Mouse (Mus musculus) CH12.LX (cell line): ENCODE measurements at regions not wholly inside any gene's neighbourhood (a gene's known extent, or its start where the extent isn't known, plus 50 kb on each side); places are given as distances from the start of the nearest gene placed in this dataset.
"Not testable (repeated sequence)": the region's sequence is repeated elsewhere in the genome, so short reads cannot be mapped to it uniquely, and the experiment has no call there.

Experiments
- DNase-seq: peaks from one replicate; pipeline ENCODE4 v3.0.0-alpha.2; 2013; ENCODE audit errors: extremely low read depth
- H3K27ac ChIP-seq: 2 replicates; pipeline ENCODE4 v1.5.1; 2012; ENCODE audit warnings: low read depth, mild to moderate bottlenecking, control low read depth, moderate library complexity; ENCODE audit not compliant: insufficient read depth
- H3K27me3 ChIP-seq: replicated peaks from 2 replicates; pipeline ENCODE3; 2012; ENCODE audit warnings: inconsistent platforms
- H3K36me3 ChIP-seq, 2 experiments: replicated peaks in 1 of 2; 2 replicates each; pipeline versions ENCODE3 to v1.6.1; 2012; ENCODE audit warnings: inconsistent platforms in 1 of 2, low read length in 1 of 2, mild to moderate bottlenecking in 1 of 2, mixed read lengths in 1 of 2, moderate library complexity in 1 of 2; ENCODE audit not compliant: control insufficient read depth in 1 of 2, insufficient read depth in 1 of 2
- H3K4me1 ChIP-seq, 2 experiments: 2 replicates each; pipeline ENCODE4 v1.6.1; 2012; ENCODE audit warnings: inconsistent platforms in 1 of 2, moderate library complexity in 1 of 2; ENCODE audit not compliant: insufficient read depth in 2 of 2, control insufficient read depth in 1 of 2
- H3K4me2 ChIP-seq: 2 replicates; pipeline ENCODE4 v1.6.1; 2012; ENCODE audit warnings: low read depth, mild to moderate bottlenecking, control low read depth; ENCODE audit not compliant: poor library complexity, insufficient read depth, severe bottlenecking
- H3K4me3 ChIP-seq, 3 experiments: fragments of 150-350 bp in 1 of 3; sonication (generic) in 1 of 3; replicated peaks in 1 of 3; 2 replicates each; pipeline versions ENCODE3 to v1.5.1; 2011 to 2012; ENCODE audit warnings: low read depth in 2 of 3, low read length in 2 of 3, mild to moderate bottlenecking in 2 of 3, moderate library complexity in 2 of 3, control low read depth in 1 of 3, improper control_type of control experiment in 1 of 3, inconsistent platforms in 1 of 3, mixed read lengths in 1 of 3; ENCODE audit not compliant: poor library complexity in 1 of 3
- H3K79me2 ChIP-seq: replicated peaks from 2 replicates; pipeline ENCODE4 v1.6.1; 2012; ENCODE audit warnings: mild to moderate bottlenecking, moderate library complexity; ENCODE audit not compliant: control insufficient read depth, poor library complexity, insufficient read depth, severe bottlenecking; ENCODE audit errors: extremely low read depth
- H3K9ac ChIP-seq: 2 replicates; pipeline ENCODE4 v1.6.1; 2012; ENCODE audit warnings: low read depth, mild to moderate bottlenecking, control low read depth, moderate library complexity; ENCODE audit not compliant: insufficient read depth
- H3K9me3 ChIP-seq: replicated peaks from 2 replicates; pipeline ENCODE3; 2012; ENCODE audit warnings: low read length, inconsistent platforms, mixed read lengths
- CHD2 ChIP-seq: IDR thresholded peaks from 2 replicates; pipeline ENCODE4 v1.6.1; 2011; ENCODE audit warnings: low read length, improper control_type of control experiment
- CTCF ChIP-seq, 2 experiments: IDR thresholded peaks in 1 of 2; conservative IDR thresholded peaks in 1 of 2; 2 replicates each; pipeline ENCODE4 v1.5.1; 2011 to 2012; ENCODE audit warnings: low read depth in 2 of 2, low read length in 2 of 2, improper control_type of control experiment in 1 of 2, inconsistent platforms in 1 of 2, mild to moderate bottlenecking in 1 of 2, moderate library complexity in 1 of 2
- ELF1 ChIP-seq: IDR thresholded peaks from 2 replicates; pipeline ENCODE4 v1.6.1; 2014; ENCODE audit warnings: low read depth, mild to moderate bottlenecking, inconsistent platforms, low read length, improper control_type of control experiment
- EP300 ChIP-seq: IDR thresholded peaks from 2 replicates; pipeline ENCODE4 v1.6.1; 2011; ENCODE audit warnings: low read length, improper control_type of control experiment
- ETS1 ChIP-seq: conservative IDR thresholded peaks from 2 replicates; pipeline ENCODE4 v1.6.1; 2012; ENCODE audit warnings: low read depth, mild to moderate bottlenecking, inconsistent platforms, low read length, improper control_type of control experiment, moderate library complexity
- JUN ChIP-seq: IDR thresholded peaks from 2 replicates; pipeline ENCODE4 v1.6.1; 2011; ENCODE audit warnings: low read depth, mild to moderate bottlenecking, low read length, improper control_type of control experiment, moderate library complexity; ENCODE audit not compliant: insufficient read depth
- KAT2A ChIP-seq: IDR thresholded peaks from 2 replicates; pipeline ENCODE4 v1.6.1; 2012; ENCODE audit warnings: low read length, improper control_type of control experiment, inconsistent platforms; ENCODE audit not compliant: insufficient replicate concordance
- MEF2A ChIP-seq: IDR thresholded peaks from 2 replicates; pipeline ENCODE4 v1.6.1; 2014; ENCODE audit warnings: low read depth, mild to moderate bottlenecking, inconsistent platforms, low read length, improper control_type of control experiment, borderline replicate concordance
- MXI1 ChIP-seq: IDR thresholded peaks from 2 replicates; pipeline ENCODE4 v1.6.1; 2011; ENCODE audit warnings: mild to moderate bottlenecking, low read depth, low read length, improper control_type of control experiment
- NELFE ChIP-seq: IDR thresholded peaks from 2 replicates; pipeline ENCODE4 v1.6.1; 2011; ENCODE audit warnings: low read depth, low read length, improper control_type of control experiment
- NRF1 ChIP-seq: IDR thresholded peaks from 2 replicates; pipeline ENCODE4 v1.6.1; 2014; ENCODE audit warnings: low read depth, mild to moderate bottlenecking, inconsistent platforms, low read length, improper control_type of control experiment, moderate library complexity
- POLR2A ChIP-seq: IDR thresholded peaks from 2 replicates; pipeline ENCODE4 v1.6.1; 2011; ENCODE audit warnings: low read depth, mild to moderate bottlenecking, improper control_type of control experiment, low read length
- RAD21 ChIP-seq: IDR thresholded peaks from 2 replicates; pipeline ENCODE4 v1.6.1; 2011; ENCODE audit warnings: low read depth, mild to moderate bottlenecking, low read length, improper control_type of control experiment, moderate library complexity
- SIN3A ChIP-seq: IDR thresholded peaks from 2 replicates; pipeline ENCODE4 v1.6.1; 2012; ENCODE audit warnings: low read length, improper control_type of control experiment, inconsistent platforms
- UBTF ChIP-seq: IDR thresholded peaks from 2 replicates; pipeline ENCODE4 v1.6.1; 2012; ENCODE audit warnings: low read depth, mild to moderate bottlenecking, inconsistent platforms, low read length, improper control_type of control experiment, moderate library complexity
- USF1 ChIP-seq: IDR thresholded peaks from 2 replicates; pipeline ENCODE4 v1.6.1; 2014; ENCODE audit warnings: low read depth, mild to moderate bottlenecking, inconsistent platforms, low read length, improper control_type of control experiment
- USF2 ChIP-seq: conservative IDR thresholded peaks from 2 replicates; pipeline ENCODE4 v1.6.1; 2011; ENCODE audit warnings: low read depth, low read length, improper control_type of control experiment
- ZC3H11A ChIP-seq: IDR thresholded peaks from 2 replicates; pipeline ENCODE4 v1.6.1; 2012; ENCODE audit warnings: low read depth, mild to moderate bottlenecking, inconsistent platforms, low read length, improper control_type of control experiment
- dilution Hi-C: fragments of 300-500 bp; cut with MboI; formaldehyde crosslinking; loops from 2 replicates; pipeline ENCODE4 v1.14.3; 2020; ENCODE audit warnings: low sequenced_read_pairs; ENCODE audit not compliant: extremely low pct_unique_long_range_greater_than_20kb, extremely low pct_ligation_motif_present
- in situ Hi-C: fragments of 300-500 bp; cut with MboI; formaldehyde crosslinking; loops from 3 replicates; pipeline ENCODE4 v1.14.3; 2019; ENCODE audit warnings: low sequenced_read_pairs, low pct_ligation_motif_present, low pct_unique_long_range_greater_than_20kb, mixed read lengths

- Histone ChIP-seq H3K4me2 (no peak overlapping the region), H3K9me3 (no peaks in the 10 kb centered on the region), H3K9ac (no peak overlapping the region), H3K36me3 (no peaks in the 10 kb centered on the region), H3K4me3 (no peak overlapping the region), H3K4me1 (no peaks in the 10 kb centered on the region), H3K27ac (no peak overlapping the region), H3K79me2 (no peaks in the 10 kb centered on the region), H3K27me3 (no peaks in the 10 kb centered on the region)
- TF ChIP-seq SIN3A: no peak
- TF ChIP-seq ELF1: no peak
- no peak for DNase-seq
- dilution Hi-C loops: no loop called here
- in situ Hi-C loops: no loop called here
These were observed 150.3 kb downstream of the Nucb2 start for GRCm38 (mm10) chr7:116654466-116654865.

- H3K27ac ChIP-seq, H3K9me3 ChIP-seq, dilution Hi-C loops, H3K9ac ChIP-seq, H3K79me2 ChIP-seq, H3K27me3 ChIP-seq, H3K4me1 ChIP-seq, DNase-seq, H3K4me2 ChIP-seq, H3K36me3 ChIP-seq, in situ Hi-C loops, H3K4me3 ChIP-seq: not testable (repeated sequence)
- peak in 1 of 2 experiments; percentile 43; a peak in 3 of 4 replicates for TF ChIP-seq CTCF (conservative IDR thresholded peaks at IDR 0.05 in 1 of 2, IDR thresholded peaks at IDR 0.05 in 1 of 2; ENCODE audit: low read depth in 2 of 2, low read length in 2 of 2)
These were observed 152.9 kb downstream of the Nucb2 start for GRCm38 (mm10) chr7:116657040-116657439.

GRCm38 (mm10) chr7:116665581-116665980, 161.4 kb downstream of the Nucb2 start:
- in situ Hi-C loops (no loop called here), dilution Hi-C loops (no loop called here)
- Histone ChIP-seq H3K4me2 (no peak overlapping the region), H3K36me3 (no peaks in the 10 kb centered on the region), H3K4me3 (no peak overlapping the region), H3K4me1 (no peaks in the 10 kb centered on the region), H3K79me2 (no peaks in the 10 kb centered on the region), H3K27ac (no peak overlapping the region), H3K27me3 (no peaks in the 10 kb centered on the region), H3K9me3 (no peaks in the 10 kb centered on the region), H3K9ac (no peak overlapping the region)
- TF ChIP-seq NRF1: no peak
- no peak for TF ChIP-seq ELF1
- TF ChIP-seq ZC3H11A: no peak
- no peak for TF ChIP-seq CTCF (conservative IDR thresholded peaks at IDR 0.05 in 1 of 2, IDR thresholded peaks at IDR 0.05 in 1 of 2; ENCODE audit: low read depth in 2 of 2, low read length in 2 of 2)
- TF ChIP-seq EP300: no peak
- TF ChIP-seq USF2: no peak
- no peak for TF ChIP-seq MEF2A
- TF ChIP-seq NELFE: no peak
- no peak for TF ChIP-seq UBTF
- no peak for TF ChIP-seq KAT2A
- TF ChIP-seq CHD2: no peak
- no peak for TF ChIP-seq POLR2A
- TF ChIP-seq USF1: no peak
- TF ChIP-seq RAD21: no peak
- TF ChIP-seq ETS1: no peak
- TF ChIP-seq JUN: no peak
- no peak for TF ChIP-seq MXI1
- no peak for DNase-seq
